Mouse (Mus musculus): ENCODE data around the gene Olfr743. TPM values are rescaled to one million over a fixed set of nuclear protein-coding genes. Genes with fewer than 3 reads are reported as not detected.

Olfr743 gene
- polyA plus RNA-seq (2012; rRNA removed; ENCODE audit: low replicate concordance): not detected in 2 replicates

GRCm38 (mm10) chr14:50521539-50521938, at the start of gene Olfr743:
Gene Olfr743, plus strand, starts transcription at chr14:50521839.

GRCm38 (mm10) chr14:50472438-50472837, 49.2 kb upstream of the Olfr743 start, which contains the start of gene Olfr741:
Gene Olfr741, plus strand, starts transcription at chr14:50472738.

DNA sequence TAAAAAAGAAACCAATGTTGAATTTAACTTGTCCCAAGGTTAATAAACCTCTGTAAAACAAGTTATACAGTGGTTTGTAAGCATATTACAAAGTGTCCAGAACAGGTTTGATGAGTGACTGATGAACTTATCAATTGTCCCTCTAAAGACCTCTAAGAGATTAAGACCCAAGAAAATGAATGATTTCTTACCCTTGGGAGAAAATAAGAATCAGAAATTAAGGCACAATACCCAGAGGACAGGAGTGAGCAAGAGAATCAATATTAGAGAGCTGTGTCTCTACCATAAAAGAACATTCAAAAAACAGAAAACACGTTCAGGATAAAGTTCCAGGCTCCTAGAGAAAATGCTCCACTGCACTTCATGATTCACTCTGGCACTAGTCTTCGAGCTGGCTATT, 18.3 kb upstream of the Olfr743 start, which contains the start of gene Olfr742:
Olfr742 (plus strand) TSS at position 301 of the 400 bp plus-strand sequence.

Other genes starting within 250 kb of the Olfr743 start
- not detected in 2 replicates for gene Olfr732, start 237.6 kb upstream of the Olfr743 start, polyA plus RNA-seq (2012; rRNA removed; ENCODE audit: low replicate concordance)
- 0.14 and 0.40 TPM in 2 replicates for gene Olfr733, start 220.3 kb upstream of the Olfr743 start, polyA plus RNA-seq (2012; rRNA removed; ENCODE audit: low replicate concordance)
- gene Olfr734, start 195.1 kb upstream of the Olfr743 start, polyA plus RNA-seq (2012; rRNA removed; ENCODE audit: low replicate concordance): not detected in 2 replicates
- 0.31 and 0.62 TPM in 2 replicates for gene Olfr735, start 173.0 kb upstream of the Olfr743 start, polyA plus RNA-seq (2012; rRNA removed; ENCODE audit: low replicate concordance)
- 1.6 and 3.3 TPM in 2 replicates for gene Tlr11, start 163.9 kb upstream of the Olfr743 start, polyA plus RNA-seq (2012; rRNA removed; ENCODE audit: low replicate concordance)
- not detected in 2 replicates for gene Olfr736, start 140.7 kb upstream of the Olfr743 start, polyA plus RNA-seq (2012; rRNA removed; ENCODE audit: low replicate concordance)
- gene Olfr738, start 114.3 kb upstream of the Olfr743 start, polyA plus RNA-seq (2012; rRNA removed; ENCODE audit: low replicate concordance): not detected in 2 replicates
- not detected in 2 replicates for gene Olfr739, start 103.2 kb upstream of the Olfr743 start, polyA plus RNA-seq (2012; rRNA removed; ENCODE audit: low replicate concordance)
- not detected in 2 replicates for gene Olfr740, start 76.3 kb upstream of the Olfr743 start, polyA plus RNA-seq (2012; rRNA removed; ENCODE audit: low replicate concordance)
- gene Olfr741, start 49.1 kb upstream of the Olfr743 start, polyA plus RNA-seq (2012; rRNA removed; ENCODE audit: low replicate concordance): not detected in 2 replicates
- gene Olfr742, start 18.2 kb upstream of the Olfr743 start, polyA plus RNA-seq (2012; rRNA removed; ENCODE audit: low replicate concordance): not detected in 2 replicates
- gene Olfr744, start 93.0 kb downstream of the Olfr743 start, polyA plus RNA-seq (2012; rRNA removed; ENCODE audit: low replicate concordance): not detected in 2 replicates
- not detected in 2 replicates for gene Olfr745, start 117.5 kb downstream of the Olfr743 start, polyA plus RNA-seq (2012; rRNA removed; ENCODE audit: low replicate concordance)
- not detected in 2 replicates for gene Olfr746, start 125.2 kb downstream of the Olfr743 start, polyA plus RNA-seq (2012; rRNA removed; ENCODE audit: low replicate concordance)
- not detected in 2 replicates for gene Olfr747, start 171.4 kb downstream of the Olfr743 start, polyA plus RNA-seq (2012; rRNA removed; ENCODE audit: low replicate concordance)
- not detected in 2 replicates for gene Olfr748, start 185.5 kb downstream of the Olfr743 start, polyA plus RNA-seq (2012; rRNA removed; ENCODE audit: low replicate concordance)
- gene Olfr749, start 223.3 kb downstream of the Olfr743 start, polyA plus RNA-seq (2012; rRNA removed; ENCODE audit: low replicate concordance): not detected in 2 replicates